Mouse (Mus musculus): ENCODE data around the gene Ctps2. TPM values are rescaled to one million over a fixed set of nuclear protein-coding genes. Genes with fewer than 3 reads are reported as not detected.

Gene Ctps2
- total and polyA plus RNA-seq, 3 experiments = 31.0 to 31.8 TPM; not detected in 1

GRCm38 (mm10) chrX:162902040-162902734, 1.1 kb downstream of the Ctps2 start:
- peaks cover 0 to 8% of the 10 kb centered on the region in 2 experiments; a peak in 3 of 4 replicates for H3K36me3 ChIP-seq (ENCODE audit: control insufficient read depth in 1 of 2, insufficient read depth in 2 of 2, low read length in 2 of 2)
- no peaks in the 10 kb centered on the region; the same call in 1 of the 2 replicates for H3K79me2 ChIP-seq (ENCODE audit: control insufficient read depth, insufficient read depth, low read length, poor library complexity)
- H3K4me1 ChIP-seq (ENCODE audit: control insufficient read depth in 1 of 2, insufficient read depth in 2 of 2, low read length in 2 of 2) = peaks cover 8% of the 10 kb centered on the region in 2 experiments
- no peaks in the 10 kb centered on the region for H3K27me3 ChIP-seq (ENCODE audit: control insufficient read depth in 1 of 2, insufficient read depth in 2 of 2, low read length in 2 of 2)
- peak overlapping the region; percentile 89 to 95 for H3K4me3 ChIP-seq (ENCODE audit: control insufficient read depth in 1 of 2, insufficient read depth in 1 of 2, low read depth in 2 of 2, low read length in 2 of 2)
- H3K9me3 ChIP-seq (replicated peaks; ENCODE audit: insufficient read depth, low read length) = no peaks in the 10 kb centered on the region
- TF ChIP-seq TBP (IDR thresholded peaks at IDR 0.05; ENCODE audit: low read depth, low read length) = 0 out of 2 replicates have a peak, but pooled peaks have one; percentile 23
- 0 out of 2 replicates have a peak, but pooled peaks have one; percentile 13 for TF ChIP-seq CHD1 (IDR thresholded peaks at IDR 0.05; ENCODE audit: low read depth, low read length)
- 0 out of 6 replicates have a peak, but pooled peaks of 1 of the 3 experiments have one; percentile 9 for TF ChIP-seq CTCF (IDR thresholded peaks at IDR 0.05 in 2 of 3, conservative IDR thresholded peaks at IDR 0.05 in 1 of 3; ENCODE audit: control insufficient read depth in 1 of 3, insufficient read depth in 1 of 3, low read depth in 2 of 3, low read length in 3 of 3, poor library complexity in 1 of 3, severe bottlenecking in 1 of 3)
- TF ChIP-seq UBTF (IDR thresholded peaks at IDR 0.05; ENCODE audit: borderline replicate concordance, insufficient read depth, low read depth, low read length) = no peak
- no peak for TF ChIP-seq GATA1 (IDR thresholded peaks at IDR 0.05; ENCODE audit: low read depth, low read length)
- TF ChIP-seq ETS1 (IDR thresholded peaks at IDR 0.05; ENCODE audit: low read depth, low read length) = no peak
- TF ChIP-seq SMC3 (IDR thresholded peaks at IDR 0.05; ENCODE audit: low read depth, low read length) = no peak
- TF ChIP-seq KAT2A (conservative IDR thresholded peaks at IDR 0.05; ENCODE audit: low read depth, low read length) = no peak
- TF ChIP-seq SIN3A (IDR thresholded peaks at IDR 0.05; ENCODE audit: low read length) = 0 out of 2 replicates have a peak, but pooled peaks have one; percentile 32
- TF ChIP-seq MXI1 (IDR thresholded peaks at IDR 0.05; ENCODE audit: low read depth, low read length) = peak; percentile 72
- TF ChIP-seq MAZ (IDR thresholded peaks at IDR 0.05; ENCODE audit: low read depth, low read length) = peak; percentile 46; the same call in 1 of the 2 replicates
- peak; percentile 75 for DNase-seq (ENCODE audit: low read depth, low spot score)
- peak overlapping the region; percentile 8; the same call in 1 of the 2 replicates for H3K27ac ChIP-seq (ENCODE audit: control insufficient read depth, low read depth, low read length)
- peak overlapping the region; percentile 58 for H3K9ac ChIP-seq (ENCODE audit: control insufficient read depth, low read depth, low read length, poor library complexity, severe bottlenecking)

GRCm38 (mm10) chrX:162907554-162907953, 6.5 kb downstream of the Ctps2 start:
- H3K9me3 ChIP-seq (replicated peaks; ENCODE audit: insufficient read depth, low read length) = no peaks in the 10 kb centered on the region
- no peak overlapping the region for H3K27ac ChIP-seq (ENCODE audit: control insufficient read depth, low read depth, low read length)
- no peaks in the 10 kb centered on the region for H3K79me2 ChIP-seq (ENCODE audit: control insufficient read depth, insufficient read depth, low read length, poor library complexity)
- peaks cover 0 to 5% of the 10 kb centered on the region in 2 experiments; a peak in 3 of 4 replicates for H3K36me3 ChIP-seq (ENCODE audit: control insufficient read depth in 1 of 2, insufficient read depth in 2 of 2, low read length in 2 of 2)
- TF ChIP-seq POLR2AphosphoS5 (IDR thresholded peaks at IDR 0.05; ENCODE audit: borderline replicate concordance, low read depth, low read length) (no peak), CHD2 (IDR thresholded peaks at IDR 0.05; ENCODE audit: low read length) (no peak), EP300 (IDR thresholded peaks at IDR 0.05; ENCODE audit: low read depth in 1 of 2, low read length in 2 of 2) (no peak), USF1 (IDR thresholded peaks at IDR 0.05; ENCODE audit: low read depth, low read length) (no peak), CHD1 (IDR thresholded peaks at IDR 0.05; ENCODE audit: low read depth, low read length) (no peak), SIN3A (IDR thresholded peaks at IDR 0.05; ENCODE audit: low read length) (no peak), E2F4 (IDR thresholded peaks at IDR 0.05; ENCODE audit: borderline replicate concordance, low read depth, low read length) (no peak), TAL1 (IDR thresholded peaks at IDR 0.05; ENCODE audit: low read length) (no peak), POLR2A (IDR thresholded peaks at IDR 0.05; ENCODE audit: control insufficient read depth in 1 of 2, insufficient read depth in 1 of 2, low read depth in 1 of 2, low read length in 2 of 2, poor library complexity in 1 of 2) (no peak), TBP (IDR thresholded peaks at IDR 0.05; ENCODE audit: low read depth, low read length) (no peak), ZKSCAN1 (IDR thresholded peaks at IDR 0.05; ENCODE audit: low read depth, low read length) (no peak), MAZ (IDR thresholded peaks at IDR 0.05; ENCODE audit: low read depth, low read length) (no peak), BHLHE40 (IDR thresholded peaks at IDR 0.05; ENCODE audit: borderline replicate concordance, low read depth, low read length) (no peak), NELFE (IDR thresholded peaks at IDR 0.05; ENCODE audit: low read depth, low read length) (no peak)
- no peak for DNase-seq (ENCODE audit: low read depth, low spot score)
- H3K4me3 ChIP-seq (ENCODE audit: control insufficient read depth in 1 of 2, insufficient read depth in 1 of 2, low read depth in 2 of 2, low read length in 2 of 2) = no peak overlapping the region
- peaks cover 4% of the 10 kb centered on the region in 2 experiments; a peak in 3 of 4 replicates for H3K4me1 ChIP-seq (ENCODE audit: control insufficient read depth in 1 of 2, insufficient read depth in 2 of 2, low read length in 2 of 2)
- no peaks in the 10 kb centered on the region for H3K27me3 ChIP-seq (ENCODE audit: control insufficient read depth in 1 of 2, insufficient read depth in 2 of 2, low read length in 2 of 2)
- H3K9ac ChIP-seq (ENCODE audit: control insufficient read depth, low read depth, low read length, poor library complexity, severe bottlenecking) = no peak overlapping the region
